Mouse (Mus musculus): ENCODE results near the gene Tcerg1l.

Gene Tcerg1l

GRCm38 (mm10) chr7:138215177-138215830 lies 182.2 kb downstream of the Tcerg1l start:
- DNase-seq = no peak

- no peak for DNase-seq
These were observed 182.8 kb downstream of the Tcerg1l start for GRCm38 (mm10) chr7:138214710-138215109.

GRCm38 (mm10) chr7:138209769-138210168 lies 187.8 kb downstream of the Tcerg1l start:
- no peak for DNase-seq

GRCm38 (mm10) chr7:138205124-138205523 lies 192.4 kb downstream of the Tcerg1l start:
- no peak for DNase-seq

- DNase-seq = no peak
These were observed 195.2 kb downstream of the Tcerg1l start for GRCm38 (mm10) chr7:138202162-138202832.

- DNase-seq = no peak
These were observed 198.0 kb downstream of the Tcerg1l start for GRCm38 (mm10) chr7:138199333-138200058.

- no peak for DNase-seq
These were observed 201.4 kb downstream of the Tcerg1l start for GRCm38 (mm10) chr7:138196139-138196538.

- no peak for DNase-seq
These were observed 213.3 kb downstream of the Tcerg1l start for GRCm38 (mm10) chr7:138184197-138184596.

GRCm38 (mm10) chr7:138182216-138182615 lies 215.3 kb downstream of the Tcerg1l start:
- no peak for DNase-seq

GRCm38 (mm10) chr7:138178617-138179016 lies 218.9 kb downstream of the Tcerg1l start:
- DNase-seq = no peak

GRCm38 (mm10) chr7:138176026-138176425 lies 221.5 kb downstream of the Tcerg1l start:
- DNase-seq = peak; percentile 78 to 79

- DNase-seq = no peak
These were observed 227.1 kb downstream of the Tcerg1l start for GRCm38 (mm10) chr7:138170389-138170788.

Measured in kidney, postnatal 36 days (tissue).